Mouse (Mus musculus): ENCODE data around the gene Umps.

DNA sequence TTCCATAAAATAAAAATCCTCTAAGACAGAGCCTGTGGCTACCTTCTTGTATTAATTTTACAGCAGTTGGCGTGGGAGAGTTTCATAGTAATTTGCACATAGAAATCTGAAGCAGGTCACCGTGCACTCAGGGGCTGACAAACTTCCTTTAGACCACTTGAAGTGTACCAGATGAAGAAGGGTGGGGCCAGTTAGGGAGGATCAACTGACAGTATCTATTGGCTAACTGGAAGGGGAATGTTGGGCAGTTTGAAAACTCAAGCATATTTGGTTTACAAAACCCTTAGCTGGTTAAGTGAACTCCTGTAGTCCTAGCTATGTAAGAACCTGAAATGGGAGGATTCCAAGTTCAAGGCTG lies 424 bp upstream of the Umps start:
- TF ChIP-seq CTCF (IDR thresholded peaks at IDR 0.05; ENCODE audit: low read depth) (no peak), EP300 (IDR thresholded peaks at IDR 0.05; ENCODE audit: low read depth) (no peak)
